Mouse (Mus musculus) cortical plate, adult 2 months (tissue): ENCODE measurements at regions not wholly inside any gene's neighbourhood (a gene's known extent, or its start where the extent isn't known, plus 50 kb on each side); places are given as distances from the start of the nearest gene placed in this dataset.

ENCODE experiments used
- CTCF ChIP-seq: fragments of 200-500 bp; IDR thresholded peaks from 2 replicates; pipeline ENCODE4 v1.5.1; 2011; ENCODE audit warnings: mild to moderate bottlenecking, control low read depth, low read length; ENCODE audit not compliant: insufficient read depth; ENCODE audit errors: extremely low read depth
- POLR2A ChIP-seq: fragments of 200-500 bp; IDR thresholded peaks from 2 replicates; pipeline ENCODE4 v1.6.1; 2011; ENCODE audit warnings: mild to moderate bottlenecking, low read length, control low read depth; ENCODE audit not compliant: insufficient read depth; ENCODE audit errors: extremely low read depth

GRCm38 (mm10) chr13:71649031-71649430 is 314.5 kb downstream of the Irx1 start:
- TF ChIP-seq CTCF = no peak
- TF ChIP-seq POLR2A = no peak
